Mouse (Mus musculus) mouse trophoblast stem cell (cell line): ENCODE measurements around the gene Qtrt1.

Experiments used
- in situ Hi-C, 2 experiments: fragments of 300-500 bp; cut with MseI, MboI; formaldehyde crosslinking; loops; 2 replicates in 1 of 2; 3 replicates in 1 of 2; pipeline ENCODE4 v1.15.1; 2025

Qtrt1 gene

GRCm38 (mm10) chr9:21419646-21420045, 8.0 kb downstream of the Qtrt1 start:
- in situ Hi-C loops: no loop called here

GRCm38 (mm10) chr9:21424631-21425555, 13.3 kb downstream of the Qtrt1 start, which contains the start of gene Dnm2:
Gene Dnm2, plus strand, starts transcription at chr9:21424908.
- in situ Hi-C loops: no loop called here

GRCm38 (mm10) chr9:21425556-21425945, 13.9 kb downstream of the Qtrt1 start:
- in situ Hi-C loops: no loop called here

GRCm38 (mm10) chr9:21426013-21426412, 14.4 kb downstream of the Qtrt1 start:
- in situ Hi-C loops: no loop called here

- in situ Hi-C loops: no loop called here
Observed at GRCm38 (mm10) chr9:21426525-21426924, 14.9 kb downstream of the Qtrt1 start.

- in situ Hi-C loops: no loop called here
Observed at GRCm38 (mm10) chr9:21427773-21428172, 16.1 kb downstream of the Qtrt1 start.

GRCm38 (mm10) chr9:21428178-21428577, 16.5 kb downstream of the Qtrt1 start:
- in situ Hi-C loops: no loop called here

- in situ Hi-C loops: no loop called here
Observed at GRCm38 (mm10) chr9:21430724-21431123, 19.1 kb downstream of the Qtrt1 start.

GRCm38 (mm10) chr9:21432066-21432465, 20.4 kb downstream of the Qtrt1 start:
- in situ Hi-C loops: no loop called here

- in situ Hi-C loops: no loop called here
Observed at GRCm38 (mm10) chr9:21433766-21434165, 22.1 kb downstream of the Qtrt1 start.

GRCm38 (mm10) chr9:21434410-21434809, 22.8 kb downstream of the Qtrt1 start:
- in situ Hi-C loops: no loop called here

- in situ Hi-C loops: no loop called here
Observed at GRCm38 (mm10) chr9:21435777-21436635, 24.4 kb downstream of the Qtrt1 start.

GRCm38 (mm10) chr9:21437577-21437976, 25.9 kb downstream of the Qtrt1 start:
- in situ Hi-C loops: no loop called here

- in situ Hi-C loops: no loop called here
Observed at GRCm38 (mm10) chr9:21438219-21438618, 26.6 kb downstream of the Qtrt1 start.

- in situ Hi-C loops: no loop called here
Observed at GRCm38 (mm10) chr9:21439456-21439855, 27.8 kb downstream of the Qtrt1 start.

- in situ Hi-C loops: no loop called here
Observed at GRCm38 (mm10) chr9:21439914-21440313, 28.3 kb downstream of the Qtrt1 start.

- in situ Hi-C loops: no loop called here
Observed at GRCm38 (mm10) chr9:21440387-21440786, 28.8 kb downstream of the Qtrt1 start.

- in situ Hi-C loops: no loop called here
Observed at GRCm38 (mm10) chr9:21443853-21444252, 32.2 kb downstream of the Qtrt1 start.

GRCm38 (mm10) chr9:21444574-21444973, 32.9 kb downstream of the Qtrt1 start:
- in situ Hi-C loops: no loop called here

GRCm38 (mm10) chr9:21445081-21445744, 33.6 kb downstream of the Qtrt1 start:
- in situ Hi-C loops: no loop called here

GRCm38 (mm10) chr9:21447778-21448177, 36.1 kb downstream of the Qtrt1 start:
- in situ Hi-C loops: no loop called here

GRCm38 (mm10) chr9:21449710-21450109, 38.1 kb downstream of the Qtrt1 start:
- in situ Hi-C loops: no loop called here
